Mouse (Mus musculus): ENCODE measurements around the gene Bach2. TPM values are rescaled to one million over a fixed set of nuclear protein-coding genes. Genes with fewer than 3 reads are reported as not detected.
A peak's percentile ranks its signal among the peaks of the same experiment; 100 is the strongest.

Bach2 gene
- total RNA-seq, 2 experiments from 2014 or later: 4.2 to 6.2 TPM

- no peak for DNase-seq
Measured at GRCm38 (mm10) chr4:32389107-32389800, 150.7 kb downstream of the Bach2 start.

- DNase-seq: no peak
Measured at GRCm38 (mm10) chr4:32391260-32391659, 152.7 kb downstream of the Bach2 start.

GRCm38 (mm10) chr4:32393226-32393625, 154.6 kb downstream of the Bach2 start:
- no peak for DNase-seq

- DNase-seq: no peak
Measured at GRCm38 (mm10) chr4:32393951-32394350, 155.3 kb downstream of the Bach2 start.

- DNase-seq: no peak
Measured at GRCm38 (mm10) chr4:32394850-32395249, 156.2 kb downstream of the Bach2 start.

- no peak for DNase-seq
Measured at GRCm38 (mm10) chr4:32401459-32401858, 162.9 kb downstream of the Bach2 start.

- no peak for DNase-seq
Measured at GRCm38 (mm10) chr4:32403506-32403905, 164.9 kb downstream of the Bach2 start.

GRCm38 (mm10) chr4:32405149-32405882, 166.7 kb downstream of the Bach2 start:
- no peak for DNase-seq

- DNase-seq: no peak
Measured at GRCm38 (mm10) chr4:32405985-32406384, 167.4 kb downstream of the Bach2 start.

GRCm38 (mm10) chr4:32408535-32408934, 169.9 kb downstream of the Bach2 start:
- no peak for DNase-seq

- DNase-seq: peak; percentile 33 to 37
Measured at GRCm38 (mm10) chr4:32409116-32409880, 170.7 kb downstream of the Bach2 start.

- no peak for DNase-seq
Measured at GRCm38 (mm10) chr4:32413063-32413462, 174.5 kb downstream of the Bach2 start.

GRCm38 (mm10) chr4:32413505-32413904, 174.9 kb downstream of the Bach2 start:
- no peak for DNase-seq

- DNase-seq: no peak
Measured at GRCm38 (mm10) chr4:32414959-32415358, 176.4 kb downstream of the Bach2 start.

GRCm38 (mm10) chr4:32417939-32418338, 179.3 kb downstream of the Bach2 start:
- no peak for DNase-seq

GRCm38 (mm10) chr4:32421570-32421969, 183.0 kb downstream of the Bach2 start:
- DNase-seq: no peak

GRCm38 (mm10) chr4:32422427-32422826, 183.8 kb downstream of the Bach2 start:
- DNase-seq: no peak

- DNase-seq: no peak
Measured at GRCm38 (mm10) chr4:32423667-32424066, 185.1 kb downstream of the Bach2 start.

- no peak for DNase-seq
Measured at GRCm38 (mm10) chr4:32424434-32424833, 185.8 kb downstream of the Bach2 start.

- DNase-seq: no peak
Measured at GRCm38 (mm10) chr4:32425060-32425459, 186.5 kb downstream of the Bach2 start.

GRCm38 (mm10) chr4:32425641-32426040, 187.0 kb downstream of the Bach2 start:
- no peak for DNase-seq

GRCm38 (mm10) chr4:32426779-32427577, 188.4 kb downstream of the Bach2 start:
- no peak for DNase-seq

All from heart, adult 18-20 months (tissue).